Mouse (Mus musculus) thymus, adult 2 months (tissue): ENCODE results near the gene Dst. TPM values are rescaled to one million over a fixed set of nuclear protein-coding genes. Genes with fewer than 3 reads are reported as not detected.

Source experiments
- DNase-seq: peaks from one replicate; pipeline ENCODE4 v3.0.0; 2021
- H3K27ac ChIP-seq: fragments of 200-500 bp; 2 replicates; pipeline ENCODE4 v1.5.1; 2012; ENCODE audit warnings: low read length, control low read depth; ENCODE audit not compliant: control insufficient read depth, insufficient read depth
- H3K27me3 ChIP-seq: fragments of 200-500 bp; 2 replicates; pipeline ENCODE4 v1.6.1; 2012; ENCODE audit warnings: mild to moderate bottlenecking, low read length, moderate library complexity, mixed read lengths; ENCODE audit not compliant: control insufficient read depth, insufficient read depth
- H3K36me3 ChIP-seq: fragments of 200-500 bp; 2 replicates; pipeline ENCODE4 v1.6.1; 2012; ENCODE audit warnings: mild to moderate bottlenecking, low read length, moderate library complexity; ENCODE audit not compliant: control insufficient read depth, insufficient read depth
- H3K4me1 ChIP-seq: fragments of 200-500 bp; replicated peaks from 2 replicates; pipeline ENCODE4 v1.6.1; 2012; ENCODE audit warnings: low read length; ENCODE audit not compliant: control insufficient read depth, insufficient read depth
- H3K4me3 ChIP-seq: fragments of 200-500 bp; 2 replicates; pipeline ENCODE4 v1.5.1; 2012; ENCODE audit warnings: mild to moderate bottlenecking, low read length, control low read depth, moderate library complexity; ENCODE audit not compliant: control insufficient read depth, insufficient read depth
- CTCF ChIP-seq: fragments of 200-500 bp; IDR thresholded peaks from 2 replicates; pipeline ENCODE4 v1.5.1; 2012; ENCODE audit warnings: mild to moderate bottlenecking, control low read depth, low read length, moderate library complexity, borderline replicate concordance; ENCODE audit not compliant: control insufficient read depth, poor library complexity, insufficient read depth; ENCODE audit errors: extremely low read depth
- POLR2A ChIP-seq: fragments of 200-500 bp; IDR thresholded peaks from 2 replicates; pipeline ENCODE4 v1.6.1; 2012; ENCODE audit warnings: mild to moderate bottlenecking, low read length, control low read depth, moderate library complexity; ENCODE audit not compliant: control insufficient read depth, poor library complexity, insufficient read depth; ENCODE audit errors: extremely low read depth
- WGBS: fragments of 180-500 bp; shearing (Covaris S2); methylation state at CpG from one replicate; pipeline ENCODE4 v1.1.7; 2018; 5-methylcytosine and 5-hydroxymethylcytosine counted together
- polyA plus RNA-seq: library from polyadenylated mRNA; depleted of rRNA; stranded (reverse); fragments of >200 nt; gene quantifications from 2 replicates; pipeline ENCODE4 v1.2.3, GENCODE M21; 2012

Gene Dst
- polyA plus RNA-seq, 1 experiment: 24.2 TPM

DNA sequence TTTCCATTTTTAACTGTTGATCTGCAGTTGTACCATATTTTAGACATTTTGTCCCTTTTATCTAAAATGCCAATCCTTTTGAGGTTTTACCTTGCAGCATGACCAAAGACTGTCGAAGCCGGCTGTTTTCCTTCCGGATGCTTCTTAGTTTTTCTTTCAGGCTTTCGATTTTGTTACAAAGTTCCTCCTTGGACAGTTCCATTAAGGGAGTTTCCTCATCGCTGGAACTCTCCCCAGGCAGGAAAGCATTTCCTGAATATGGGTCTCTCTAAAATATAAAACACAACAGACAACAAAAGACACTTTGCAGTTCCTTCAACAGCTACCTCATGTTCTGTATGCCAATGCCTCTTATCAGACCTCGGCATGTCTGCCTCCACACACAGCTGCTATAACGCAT lies 29.9 kb upstream of the Dst start:
- H3K36me3 ChIP-seq: no peaks in the 10 kb centered on the region
- TF ChIP-seq POLR2A: no peak
- TF ChIP-seq CTCF: no peak
- no peak overlapping the region for H3K27ac ChIP-seq
- 91% methylated on average over 7 of the region's 7 CpGs for WGBS
- no peaks in the 10 kb centered on the region for H3K27me3 ChIP-seq
- no peaks in the 10 kb centered on the region for H3K4me1 ChIP-seq
- no peak overlapping the region for H3K4me3 ChIP-seq
- DNase-seq: no peak

DNA sequence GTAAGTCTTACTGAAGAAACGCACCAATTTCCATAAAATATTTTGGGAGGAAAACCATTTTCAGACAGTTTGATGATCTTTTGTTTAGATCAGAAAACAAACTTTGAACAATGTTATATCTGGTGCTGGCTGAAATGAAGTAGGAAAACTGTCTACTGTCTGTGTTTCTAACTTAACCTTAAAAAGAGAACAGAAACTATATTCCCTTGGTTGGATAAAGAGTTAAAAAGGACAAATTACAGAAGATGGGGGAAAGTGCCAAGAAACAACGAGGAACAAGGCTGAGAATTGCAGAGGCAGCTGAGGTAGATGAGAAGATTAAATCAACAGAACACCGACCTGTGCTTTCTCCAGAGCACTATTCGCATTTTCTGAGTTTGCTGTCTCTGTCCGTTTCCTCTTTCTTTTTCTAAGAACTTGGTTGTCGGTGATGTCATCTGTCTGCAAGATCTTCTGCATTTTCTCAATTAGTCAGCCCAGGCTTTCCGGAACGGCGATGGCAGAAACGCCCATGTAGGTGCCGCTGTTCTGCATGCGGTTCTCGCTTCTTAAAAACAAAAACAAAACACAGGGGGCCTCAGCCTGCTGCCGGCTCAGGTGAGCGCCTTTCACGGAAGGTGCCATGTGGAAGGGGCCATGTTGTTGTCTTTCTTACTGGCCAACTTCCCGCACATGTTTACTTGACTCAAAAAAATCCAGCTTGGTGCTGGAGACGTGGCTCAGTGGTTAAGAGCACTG lies 24.8 kb upstream of the Dst start:
- no peaks in the 10 kb centered on the region for H3K36me3 ChIP-seq
- H3K27ac ChIP-seq: peak overlapping the region; percentile 38; the same call in 1 of the 2 replicates
- DNase-seq: peak; percentile 72
- 3% methylated on average over 18 of the region's 18 CpGs for WGBS
- H3K27me3 ChIP-seq: no peaks in the 10 kb centered on the region
- no peak for TF ChIP-seq POLR2A
- TF ChIP-seq CTCF: peak; percentile 48; the same call in 1 of the 2 replicates
- H3K4me3 ChIP-seq: peak overlapping the region; percentile 17; the same call in 1 of the 2 replicates
- peaks cover 4% of the 10 kb centered on the region; the same call in 1 of the 2 replicates for H3K4me1 ChIP-seq

DNA sequence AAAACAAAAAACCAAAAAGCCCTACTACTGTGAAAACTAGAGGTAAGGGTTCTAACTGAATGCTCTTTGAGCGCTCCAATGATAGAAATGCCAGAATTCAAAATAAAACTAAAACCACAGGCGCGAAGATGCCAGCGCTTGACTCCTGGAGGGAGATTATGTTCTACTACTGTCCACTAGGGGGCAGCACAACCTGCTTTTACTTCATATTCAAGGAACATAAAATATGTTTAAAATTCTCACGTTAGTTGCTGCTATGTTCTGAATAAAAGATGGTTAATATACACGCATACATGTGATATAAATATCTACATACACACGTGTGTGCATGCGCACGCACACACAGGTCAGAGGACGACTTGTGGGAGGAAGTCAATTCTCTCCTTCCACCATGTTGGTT lies 15.2 kb upstream of the Dst start:
- TF ChIP-seq POLR2A (no peak), CTCF (no peak)
- no peaks in the 10 kb centered on the region; the same call in 1 of the 2 replicates for H3K27me3 ChIP-seq

DNA sequence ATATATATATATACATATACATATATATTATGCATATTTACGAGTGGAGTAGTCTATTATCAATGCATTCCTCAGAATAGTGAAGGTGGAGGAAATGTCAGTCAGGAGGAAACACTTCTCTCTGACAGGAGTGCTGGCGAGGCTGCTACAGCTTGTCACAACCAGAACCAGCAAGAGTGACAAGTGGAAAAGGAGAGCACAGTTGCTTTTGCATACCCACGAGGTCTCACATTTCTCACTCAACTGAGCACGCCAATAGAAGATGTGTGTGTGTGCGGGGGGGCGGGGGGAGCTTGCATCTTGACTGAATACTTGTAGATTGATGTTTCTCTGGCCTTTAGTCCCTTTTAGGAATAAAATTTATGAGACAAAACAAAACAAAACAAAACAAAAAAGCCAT lies 11.9 kb upstream of the Dst start:
- Histone ChIP-seq H3K36me3 (no peaks in the 10 kb centered on the region), H3K27ac (no peak overlapping the region), H3K4me1 (no peaks in the 10 kb centered on the region), H3K27me3 (no peaks in the 10 kb centered on the region; the same call in 1 of the 2 replicates), H3K4me3 (no peak overlapping the region)
- no peak for DNase-seq
- TF ChIP-seq CTCF: no peak
- TF ChIP-seq POLR2A: no peak
- WGBS: 72% methylated on average over 6 of the region's 6 CpGs

More for the DNA sequence above, 15.2 kb upstream of the Dst start:
- Histone ChIP-seq H3K36me3 (no peaks in the 10 kb centered on the region), H3K27ac (no peak overlapping the region), H3K4me3 (no peak overlapping the region), H3K4me1 (no peaks in the 10 kb centered on the region)
- DNase-seq: peak; percentile 41
- 42% methylated on average over 10 of the region's 10 CpGs for WGBS

DNA sequence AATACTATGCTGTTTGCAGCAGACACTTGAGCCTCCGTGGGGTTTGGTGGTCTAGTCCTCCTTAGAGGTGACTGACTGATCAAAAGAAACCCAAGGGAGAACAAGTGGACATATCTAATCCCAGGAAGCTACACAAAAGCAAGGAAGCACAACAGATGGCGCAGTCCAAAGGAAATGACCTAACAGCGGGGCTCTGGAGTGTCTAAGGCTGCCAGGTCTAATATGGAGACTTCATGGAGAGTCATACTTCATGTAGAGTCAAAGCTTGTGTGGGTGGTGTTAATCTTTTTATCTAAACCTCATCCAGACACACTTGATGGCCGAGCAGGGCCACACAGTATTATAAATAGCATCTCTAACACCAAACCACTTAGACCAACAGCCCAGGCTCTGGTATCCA lies 11.4 kb upstream of the Dst start:
- TF ChIP-seq CTCF (no peak), POLR2A (no peak)
- no peaks in the 10 kb centered on the region for H3K36me3 ChIP-seq
- no peak for DNase-seq
- no peaks in the 10 kb centered on the region for H3K27me3 ChIP-seq
- no peaks in the 10 kb centered on the region for H3K4me1 ChIP-seq
- H3K27ac ChIP-seq: no peak overlapping the region
- no peak overlapping the region for H3K4me3 ChIP-seq
- WGBS: 67% methylated on average over 4 of the region's 4 CpGs

DNA sequence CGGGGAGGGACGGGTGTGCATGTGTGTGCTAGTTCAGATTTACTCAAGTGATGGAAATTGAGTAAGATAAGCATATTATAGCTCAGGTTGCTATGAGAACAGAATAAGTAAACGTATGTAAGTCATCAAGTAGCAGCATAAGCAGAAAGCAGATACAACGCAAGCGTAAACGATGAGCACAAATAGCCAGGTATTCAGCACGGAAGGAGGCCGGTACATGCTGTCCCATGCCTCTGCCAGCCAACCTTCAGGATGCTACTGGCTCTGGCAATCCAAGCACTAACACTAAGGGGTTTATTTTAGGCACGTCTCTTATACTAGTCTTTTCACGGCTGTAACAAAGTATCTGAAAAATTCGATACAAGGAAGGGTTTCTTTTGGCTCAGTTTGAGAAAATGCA lies 10.6 kb upstream of the Dst start:
- TF ChIP-seq CTCF: no peak
- no peak for TF ChIP-seq POLR2A
- no peaks in the 10 kb centered on the region for H3K27me3 ChIP-seq
- DNase-seq: no peak
- no peaks in the 10 kb centered on the region for H3K36me3 ChIP-seq
- H3K27ac ChIP-seq: no peak overlapping the region
- 93% methylated on average over 11 of the region's 11 CpGs for WGBS
- H3K4me1 ChIP-seq: no peaks in the 10 kb centered on the region
- no peak overlapping the region for H3K4me3 ChIP-seq

DNA sequence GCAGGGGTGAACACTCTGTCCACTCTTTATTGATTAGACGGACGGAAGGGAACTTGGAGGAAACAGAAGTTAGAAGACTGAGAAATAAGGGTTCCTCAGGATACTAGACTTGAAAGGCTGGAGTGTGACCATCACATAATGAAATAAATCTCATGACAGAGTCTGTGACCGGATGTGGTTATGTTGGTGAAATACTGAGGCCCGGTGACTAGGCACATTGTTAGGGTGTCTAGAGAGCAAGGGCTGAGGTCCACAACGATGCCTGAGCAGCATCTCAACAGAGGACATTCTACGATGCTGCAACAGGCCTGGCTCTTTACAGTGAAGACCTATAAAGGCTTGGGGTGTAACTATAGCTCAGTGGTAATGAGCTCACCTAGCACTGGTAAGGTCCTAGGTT lies 9.7 kb upstream of the Dst start:
- no peak for DNase-seq
- Histone ChIP-seq H3K4me3 (no peak overlapping the region), H3K4me1 (no peaks in the 10 kb centered on the region), H3K27ac (no peak overlapping the region), H3K36me3 (no peaks in the 10 kb centered on the region), H3K27me3 (no peaks in the 10 kb centered on the region)
- TF ChIP-seq POLR2A (no peak), CTCF (no peak)
- WGBS: 74% methylated on average over 6 of the region's 6 CpGs
